Mouse (Mus musculus): ENCODE data around the gene Cacna1d. TPM values are rescaled to one million over a fixed set of nuclear protein-coding genes. Genes with fewer than 3 reads are reported as not detected.
A peak's percentile ranks its signal among the peaks of the same experiment; 100 is the strongest.

Gene Cacna1d
- total and polyA plus RNA-seq, 2 experiments from 2014 or later = 5.5 to 8.9 TPM

- Histone ChIP-seq H3K4me2 (ENCODE audit: low read depth, low read length) (no peak overlapping the region), H3K4me3 (ENCODE audit: low read depth, low read length) (no peak overlapping the region), H3K9me3 (replicated peaks; ENCODE audit: control insufficient read depth, low read length) (no peaks in the 10 kb centered on the region), H3K36me3 (replicated peaks; ENCODE audit: control insufficient read depth, insufficient read depth, low read length) (no peaks in the 10 kb centered on the region), H3K4me1 (ENCODE audit: control insufficient read depth, insufficient read depth) (peaks cover 7% of the 10 kb centered on the region; the same call in 1 of the 2 replicates), H3K27ac (ENCODE audit: low read depth) (no peak overlapping the region), H3K9ac (replicated peaks; ENCODE audit: low read depth, low read length) (no peak overlapping the region), H3K27me3 (ENCODE audit: control insufficient read depth, insufficient read depth, low read length) (no peaks in the 10 kb centered on the region)
- no peak for TF ChIP-seq EP300 (IDR thresholded peaks at IDR 0.05; ENCODE audit: low read depth)
- TF ChIP-seq CTCF (IDR thresholded peaks at IDR 0.05; ENCODE audit: low read depth) = no peak
- no peak for ATAC-seq (ENCODE audit: insufficient read depth, low read depth)
- DNase-seq (ENCODE audit: low spot score) = no peak
- 80% methylated on average over 10 of the region's 10 CpGs for WGBS
Observed at GRCm38 (mm10) chr14:30310236-30310635, 181.0 kb downstream of the Cacna1d start.

GRCm38 (mm10) chr14:30306221-30306620 lies 185.0 kb downstream of the Cacna1d start:
- no peak overlapping the region for H3K27ac ChIP-seq (ENCODE audit: low read depth)
- 0 out of 2 replicates have a peak, but pooled peaks cover 2% of the 10 kb centered on the region for H3K4me1 ChIP-seq (ENCODE audit: control insufficient read depth, insufficient read depth)
- no peaks in the 10 kb centered on the region for H3K36me3 ChIP-seq (replicated peaks; ENCODE audit: control insufficient read depth, insufficient read depth, low read length)
- no peaks in the 10 kb centered on the region for H3K27me3 ChIP-seq (ENCODE audit: control insufficient read depth, insufficient read depth, low read length)
- H3K4me3 ChIP-seq (ENCODE audit: low read depth, low read length) = no peak overlapping the region
- TF ChIP-seq EP300 (IDR thresholded peaks at IDR 0.05; ENCODE audit: low read depth) (no peak), CTCF (IDR thresholded peaks at IDR 0.05; ENCODE audit: low read depth) (no peak)
- ATAC-seq (ENCODE audit: insufficient read depth, low read depth) = no peak
- H3K4me2 ChIP-seq (ENCODE audit: low read depth, low read length) = no peak overlapping the region
- no peaks in the 10 kb centered on the region for H3K9me3 ChIP-seq (replicated peaks; ENCODE audit: control insufficient read depth, low read length)
- H3K9ac ChIP-seq (replicated peaks; ENCODE audit: low read depth, low read length) = no peak overlapping the region
- no peak for DNase-seq (ENCODE audit: low spot score)
- WGBS = 82% methylated on average over 6 of the region's 6 CpGs

- H3K9me3 ChIP-seq (replicated peaks; ENCODE audit: control insufficient read depth, low read length) = no peaks in the 10 kb centered on the region
- TF ChIP-seq CTCF (IDR thresholded peaks at IDR 0.05; ENCODE audit: low read depth) = no peak
- no peak for TF ChIP-seq EP300 (IDR thresholded peaks at IDR 0.05; ENCODE audit: low read depth)
- no peaks in the 10 kb centered on the region for H3K27me3 ChIP-seq (ENCODE audit: control insufficient read depth, insufficient read depth, low read length)
- WGBS = 83% methylated on average over 7 of the region's 7 CpGs
- ATAC-seq (ENCODE audit: insufficient read depth, low read depth) = no peak
- H3K36me3 ChIP-seq (replicated peaks; ENCODE audit: control insufficient read depth, insufficient read depth, low read length) = no peaks in the 10 kb centered on the region
- H3K9ac ChIP-seq (replicated peaks; ENCODE audit: low read depth, low read length) = no peak overlapping the region
- DNase-seq (ENCODE audit: low spot score) = no peak
- H3K4me2 ChIP-seq (ENCODE audit: low read depth, low read length) = no peak overlapping the region
- no peak overlapping the region for H3K4me3 ChIP-seq (ENCODE audit: low read depth, low read length)
- no peak overlapping the region for H3K27ac ChIP-seq (ENCODE audit: low read depth)
- H3K4me1 ChIP-seq (ENCODE audit: control insufficient read depth, insufficient read depth) = no peaks in the 10 kb centered on the region
Observed at GRCm38 (mm10) chr14:30299946-30300345, 191.3 kb downstream of the Cacna1d start.

- Histone ChIP-seq H3K4me2 (ENCODE audit: low read depth, low read length) (no peak overlapping the region), H3K4me3 (ENCODE audit: low read depth, low read length) (no peak overlapping the region), H3K27ac (ENCODE audit: low read depth) (no peak overlapping the region), H3K4me1 (ENCODE audit: control insufficient read depth, insufficient read depth) (no peaks in the 10 kb centered on the region), H3K27me3 (ENCODE audit: control insufficient read depth, insufficient read depth, low read length) (no peaks in the 10 kb centered on the region), H3K36me3 (replicated peaks; ENCODE audit: control insufficient read depth, insufficient read depth, low read length) (no peaks in the 10 kb centered on the region), H3K9me3 (replicated peaks; ENCODE audit: control insufficient read depth, low read length) (no peaks in the 10 kb centered on the region), H3K9ac (replicated peaks; ENCODE audit: low read depth, low read length) (no peak overlapping the region)
- no peak for DNase-seq (ENCODE audit: low spot score)
- ATAC-seq (ENCODE audit: insufficient read depth, low read depth) = no peak
- WGBS = 86% methylated on average over 11 of the region's 11 CpGs
- no peak for TF ChIP-seq CTCF (IDR thresholded peaks at IDR 0.05; ENCODE audit: low read depth)
- TF ChIP-seq EP300 (IDR thresholded peaks at IDR 0.05; ENCODE audit: low read depth) = no peak
Observed at GRCm38 (mm10) chr14:30297492-30297891, 193.8 kb downstream of the Cacna1d start.

- 32% methylated on average over 1 of the region's 1 CpGs for WGBS
- ATAC-seq (ENCODE audit: insufficient read depth, low read depth) = no peak
- no peaks in the 10 kb centered on the region for H3K27me3 ChIP-seq (ENCODE audit: control insufficient read depth, insufficient read depth, low read length)
- no peak overlapping the region for H3K4me2 ChIP-seq (ENCODE audit: low read depth, low read length)
- DNase-seq (ENCODE audit: low spot score) = no peak
- peak overlapping the region; percentile 25; the same call in 1 of the 2 replicates for H3K27ac ChIP-seq (ENCODE audit: low read depth)
- no peaks in the 10 kb centered on the region for H3K9me3 ChIP-seq (replicated peaks; ENCODE audit: control insufficient read depth, low read length)
- H3K4me3 ChIP-seq (ENCODE audit: low read depth, low read length) = no peak overlapping the region
- no peaks in the 10 kb centered on the region for H3K36me3 ChIP-seq (replicated peaks; ENCODE audit: control insufficient read depth, insufficient read depth, low read length)
- H3K4me1 ChIP-seq (ENCODE audit: control insufficient read depth, insufficient read depth) = no peaks in the 10 kb centered on the region; the same call in 1 of the 2 replicates
- TF ChIP-seq CTCF (IDR thresholded peaks at IDR 0.05; ENCODE audit: low read depth) (no peak), EP300 (IDR thresholded peaks at IDR 0.05; ENCODE audit: low read depth) (no peak)
- H3K9ac ChIP-seq (replicated peaks; ENCODE audit: low read depth, low read length) = no peak overlapping the region
Observed at GRCm38 (mm10) chr14:30292135-30292463, 199.2 kb downstream of the Cacna1d start.

- H3K4me1 ChIP-seq (ENCODE audit: control insufficient read depth, insufficient read depth) = no peaks in the 10 kb centered on the region; the same call in 1 of the 2 replicates
- no peak overlapping the region for H3K4me3 ChIP-seq (ENCODE audit: low read depth, low read length)
- H3K27me3 ChIP-seq (ENCODE audit: control insufficient read depth, insufficient read depth, low read length) = no peaks in the 10 kb centered on the region
- H3K9me3 ChIP-seq (replicated peaks; ENCODE audit: control insufficient read depth, low read length) = no peaks in the 10 kb centered on the region
- ATAC-seq (ENCODE audit: insufficient read depth, low read depth) = no peak
- no peaks in the 10 kb centered on the region for H3K36me3 ChIP-seq (replicated peaks; ENCODE audit: control insufficient read depth, insufficient read depth, low read length)
- DNase-seq (ENCODE audit: low spot score) = no peak
- no peak overlapping the region for H3K4me2 ChIP-seq (ENCODE audit: low read depth, low read length)
- TF ChIP-seq CTCF (IDR thresholded peaks at IDR 0.05; ENCODE audit: low read depth) = no peak
- TF ChIP-seq EP300 (IDR thresholded peaks at IDR 0.05; ENCODE audit: low read depth) = no peak
- peak overlapping the region; percentile 25; the same call in 1 of the 2 replicates for H3K27ac ChIP-seq (ENCODE audit: low read depth)
- H3K9ac ChIP-seq (replicated peaks; ENCODE audit: low read depth, low read length) = no peak overlapping the region
- WGBS = 51% methylated on average over 9 of the region's 9 CpGs
Observed at GRCm38 (mm10) chr14:30291389-30292134, 199.7 kb downstream of the Cacna1d start.

Measured in heart, postnatal 0 days (tissue).